Mouse (Mus musculus) hindbrain, embryonic 13.5 days (tissue): ENCODE measurements around the gene Rcan1. TPM values are rescaled to one million over a fixed set of nuclear protein-coding genes. Genes with fewer than 3 reads are reported as not detected.
A peak's percentile ranks its signal among the peaks of the same experiment; 100 is the strongest.

Experiments used
- ATAC-seq: fragments of 200-750 bp; cut with Nextera tagmentation; 2 replicates; pipeline ENCODE4 v1.8.0; 2017; ENCODE audit warnings: moderate TSS enrichment; ENCODE audit not compliant: low FRiP score
- H3K27ac ChIP-seq: fragments of 300-500 bp; sonication (generic); 2 replicates; pipeline ENCODE4 v1.5.1; 2015; ENCODE audit warnings: inconsistent platforms, mild to moderate bottlenecking, moderate library complexity
- H3K27me3 ChIP-seq: fragments of 300-500 bp; sonication (generic); 2 replicates; pipeline ENCODE4 v1.6.1; 2015; ENCODE audit warnings: mild to moderate bottlenecking, inconsistent platforms
- H3K36me3 ChIP-seq: fragments of 300-500 bp; sonication (generic); 2 replicates; pipeline ENCODE4 v1.6.1; 2015; ENCODE audit warnings: mild to moderate bottlenecking, inconsistent platforms
- H3K4me1 ChIP-seq: fragments of 300-500 bp; sonication (generic); replicated peaks from 2 replicates; pipeline ENCODE4 v1.6.1; 2015; ENCODE audit warnings: inconsistent platforms
- H3K4me2 ChIP-seq: fragments of 300-500 bp; sonication (generic); 2 replicates; pipeline ENCODE4 v1.6.1; 2015; ENCODE audit warnings: inconsistent platforms, mild to moderate bottlenecking, moderate library complexity
- H3K4me3 ChIP-seq: fragments of 300-500 bp; sonication (generic); 2 replicates; pipeline ENCODE4 v1.5.1; 2015; ENCODE audit warnings: mild to moderate bottlenecking, inconsistent platforms
- H3K9ac ChIP-seq: fragments of 300-500 bp; sonication (generic); 2 replicates; pipeline ENCODE4 v1.6.1; 2015; ENCODE audit warnings: mild to moderate bottlenecking, inconsistent platforms
- H3K9me3 ChIP-seq: fragments of 300-500 bp; sonication (generic); 2 replicates; pipeline ENCODE4 v1.6.1; 2016; ENCODE audit warnings: inconsistent platforms
- WGBS: fragments of 180-500 bp; shearing (Covaris S2); methylation state at CpG from one replicate; pipeline ENCODE4 v1.1.7; 2015; 5-methylcytosine and 5-hydroxymethylcytosine counted together
- polyA plus RNA-seq: library from polyadenylated mRNA; unstranded; fragments of >200 nt; fragmentation: Nextera tagmentation; extraction: Ambion mirVana; gene quantifications from 2 replicates; pipeline ENCODE4 v1.2.1, GENCODE M21; 2015

The Rcan1 gene
- polyA plus RNA-seq, 1 experiment from 2014 or later, result 56.5 TPM

DNA sequence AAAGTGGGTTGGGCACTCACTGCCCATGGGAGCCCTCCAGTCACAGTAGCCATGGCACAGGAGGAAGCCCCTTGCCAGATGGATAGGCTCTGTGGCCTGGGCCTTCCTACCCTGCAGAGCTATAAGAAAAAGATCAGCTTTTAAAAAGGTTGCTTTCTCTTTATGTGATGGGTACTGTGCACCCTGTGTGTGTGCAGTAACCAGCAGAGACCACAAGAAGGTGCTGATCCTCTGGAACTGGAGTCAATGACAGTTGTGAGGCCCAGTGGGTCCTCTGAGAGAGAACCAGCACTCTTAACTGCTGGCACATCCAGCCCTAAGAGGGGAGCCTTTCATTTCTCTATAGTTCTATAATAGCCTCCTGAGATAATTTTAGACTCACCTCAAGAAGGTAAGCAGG lies 87.3 kb downstream of the Rcan1 start:
- H3K4me3 ChIP-seq, result no peak overlapping the region
- H3K9me3 ChIP-seq, result no peaks in the 10 kb centered on the region
- no peak overlapping the region for H3K4me2 ChIP-seq
- no peaks in the 10 kb centered on the region for H3K36me3 ChIP-seq
- no peaks in the 10 kb centered on the region for H3K27me3 ChIP-seq
- H3K27ac ChIP-seq, result no peak overlapping the region
- peaks cover 13% of the 10 kb centered on the region; the same call in 1 of the 2 replicates for H3K4me1 ChIP-seq
- H3K9ac ChIP-seq, result no peak overlapping the region
- no peak for ATAC-seq

DNA sequence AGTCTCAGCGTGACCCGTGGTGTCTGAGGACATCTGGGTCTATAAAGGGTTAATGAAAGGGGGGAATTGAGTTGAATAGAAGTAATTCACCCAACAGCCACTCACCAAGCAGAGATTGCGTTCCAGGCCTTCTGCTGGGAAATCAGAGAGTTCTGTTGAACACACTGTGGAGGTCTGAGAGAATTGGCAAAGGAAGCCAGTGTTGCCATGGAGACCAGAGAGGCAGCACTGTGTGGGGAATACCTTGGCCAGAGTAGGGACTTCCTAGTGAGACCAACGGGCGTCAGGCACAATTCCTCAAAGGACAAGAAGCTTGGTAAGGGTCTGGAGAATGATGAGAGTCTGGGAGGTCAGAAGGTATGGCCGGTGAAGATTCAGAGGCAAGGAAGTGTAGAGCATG lies 88.2 kb downstream of the Rcan1 start:
- H3K4me1 ChIP-seq, result peaks cover 13% of the 10 kb centered on the region; the same call in 1 of the 2 replicates
- H3K27me3 ChIP-seq, result no peaks in the 10 kb centered on the region
- H3K27ac ChIP-seq, result peak overlapping the region; percentile 14; the same call in 1 of the 2 replicates
- H3K9me3 ChIP-seq, result no peaks in the 10 kb centered on the region
- peak; percentile 59; the same call in 1 of the 2 replicates for ATAC-seq
- no peak overlapping the region for H3K9ac ChIP-seq
- WGBS, result 44% methylated on average over 6 of the region's 6 CpGs
- H3K4me2 ChIP-seq, result no peak overlapping the region
- H3K4me3 ChIP-seq, result no peak overlapping the region
- H3K36me3 ChIP-seq, result no peaks in the 10 kb centered on the region

GRCm38 (mm10) chr16:92381092-92381491 lies 89.6 kb downstream of the Rcan1 start:
- Histone ChIP-seq H3K9me3 (no peaks in the 10 kb centered on the region), H3K4me1 (peaks cover 13% of the 10 kb centered on the region; the same call in 1 of the 2 replicates), H3K27me3 (no peaks in the 10 kb centered on the region), H3K4me3 (no peak overlapping the region), H3K9ac (no peak overlapping the region), H3K36me3 (no peaks in the 10 kb centered on the region), H3K4me2 (no peak overlapping the region), H3K27ac (no peak overlapping the region)
- ATAC-seq, result no peak
- 79% methylated on average over 6 of the region's 6 CpGs for WGBS

DNA sequence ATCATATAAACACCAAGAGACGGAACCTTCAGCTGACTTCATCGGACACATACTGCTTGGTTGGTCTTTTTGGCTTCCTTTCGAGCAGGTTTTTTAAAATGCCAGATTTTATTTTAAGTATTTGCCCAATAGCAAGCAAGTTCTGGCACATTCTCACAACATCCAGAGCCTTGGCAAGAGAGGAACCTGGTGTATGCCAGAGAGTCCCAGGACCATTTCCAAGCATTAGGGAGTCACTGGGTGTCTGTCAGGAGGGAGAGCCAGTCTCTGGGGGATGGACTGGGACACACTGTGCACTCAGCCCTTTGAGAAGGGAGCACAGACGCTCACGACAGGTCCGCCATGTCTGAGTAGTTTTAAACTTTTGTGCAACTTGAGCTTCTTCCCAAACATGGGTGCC lies 93.7 kb downstream of the Rcan1 start:
- Histone ChIP-seq H3K9ac (no peak overlapping the region), H3K36me3 (no peaks in the 10 kb centered on the region), H3K4me3 (no peak overlapping the region), H3K4me2 (no peak overlapping the region), H3K27ac (no peak overlapping the region), H3K9me3 (no peaks in the 10 kb centered on the region), H3K27me3 (no peaks in the 10 kb centered on the region), H3K4me1 (peaks cover 12% of the 10 kb centered on the region)
- ATAC-seq, result no peak
- 93% methylated on average over 6 of the region's 6 CpGs for WGBS

- Histone ChIP-seq H3K9ac (no peak overlapping the region), H3K27ac (no peak overlapping the region), H3K4me2 (no peak overlapping the region), H3K27me3 (no peaks in the 10 kb centered on the region), H3K4me1 (peaks cover 25% of the 10 kb centered on the region), H3K9me3 (no peaks in the 10 kb centered on the region), H3K36me3 (no peaks in the 10 kb centered on the region), H3K4me3 (no peak overlapping the region)
- ATAC-seq, result no peak
- 55% methylated on average over 5 of the region's 5 CpGs for WGBS
Measured at GRCm38 (mm10) chr16:92371623-92372022, 99.0 kb downstream of the Rcan1 start.

DNA sequence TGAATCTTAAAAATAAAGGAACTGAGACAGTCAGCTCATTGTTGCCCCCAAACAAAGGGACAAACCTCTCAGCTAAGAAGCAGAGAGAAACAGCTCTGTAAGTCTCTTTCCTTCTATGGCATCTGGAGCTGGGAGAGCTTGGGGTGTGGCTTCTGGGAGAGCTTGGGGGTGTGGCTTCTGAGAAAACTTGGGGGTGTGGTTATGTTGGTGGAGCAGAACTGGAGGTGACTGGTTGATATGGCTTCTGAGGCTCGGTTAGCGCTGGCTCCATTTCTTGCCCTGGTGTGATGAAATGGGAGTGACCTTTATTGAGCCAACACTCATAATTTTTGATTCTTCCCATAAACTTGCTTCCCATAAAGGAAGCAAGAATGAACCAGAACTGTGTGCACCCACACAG lies 101.4 kb downstream of the Rcan1 start:
- Histone ChIP-seq H3K9me3 (no peaks in the 10 kb centered on the region), H3K27me3 (no peaks in the 10 kb centered on the region), H3K4me2 (no peak overlapping the region), H3K9ac (no peak overlapping the region), H3K36me3 (no peaks in the 10 kb centered on the region), H3K4me1 (peaks cover 25% of the 10 kb centered on the region), H3K27ac (no peak overlapping the region), H3K4me3 (no peak overlapping the region)
- WGBS, result 70% methylated on average over 2 of the region's 2 CpGs
- no peak for ATAC-seq

DNA sequence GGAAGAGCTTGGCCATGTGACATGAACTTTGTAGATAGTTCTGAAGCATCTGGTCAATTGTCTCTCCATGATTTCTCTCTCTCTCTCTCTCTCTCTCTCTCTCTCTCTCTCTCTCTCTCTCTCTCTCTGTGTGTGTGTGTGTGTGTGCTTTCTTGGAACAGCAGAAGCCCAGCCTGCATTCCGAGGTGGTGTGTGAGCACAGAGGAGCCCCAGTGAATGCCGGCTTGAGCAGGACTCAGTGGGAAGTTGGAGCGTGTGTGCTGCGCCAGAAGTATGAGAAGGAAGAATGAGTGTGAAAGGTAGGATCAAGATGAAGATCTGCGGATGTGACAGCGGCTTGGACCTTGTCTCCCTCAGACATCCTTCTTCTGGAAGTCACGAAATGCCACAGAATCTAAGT lies 105.2 kb downstream of the Rcan1 start:
- H3K27me3 ChIP-seq, result no peaks in the 10 kb centered on the region
- no peak overlapping the region for H3K27ac ChIP-seq
- H3K36me3 ChIP-seq, result no peaks in the 10 kb centered on the region
- ATAC-seq, result no peak
- peaks cover 3% of the 10 kb centered on the region; the same call in 1 of the 2 replicates for H3K4me1 ChIP-seq
- no peak overlapping the region for H3K9ac ChIP-seq
- H3K9me3 ChIP-seq, result no peaks in the 10 kb centered on the region
- H3K4me2 ChIP-seq, result no peak overlapping the region
- H3K4me3 ChIP-seq, result no peak overlapping the region
- 47% methylated on average over 7 of the region's 7 CpGs for WGBS

GRCm38 (mm10) chr16:92360711-92361110 lies 110.0 kb downstream of the Rcan1 start:
- H3K9me3 ChIP-seq, result no peaks in the 10 kb centered on the region
- peaks cover 17% of the 10 kb centered on the region; the same call in 1 of the 2 replicates for H3K27me3 ChIP-seq
- no peaks in the 10 kb centered on the region for H3K36me3 ChIP-seq
- no peak overlapping the region for H3K4me2 ChIP-seq
- 81% methylated on average over 7 of the region's 7 CpGs for WGBS
- no peak overlapping the region for H3K4me3 ChIP-seq
- H3K27ac ChIP-seq, result no peak overlapping the region
- ATAC-seq, result no peak
- H3K4me1 ChIP-seq, result peaks cover 21% of the 10 kb centered on the region
- no peak overlapping the region for H3K9ac ChIP-seq

GRCm38 (mm10) chr16:92359229-92359628 lies 111.4 kb downstream of the Rcan1 start, which contains the start of gene Kcne1:
Kcne1 (minus strand) TSS chr16:92359468.
- 62% methylated on average over 9 of the region's 9 CpGs for WGBS
- ATAC-seq, result no peak
- no peak within 1 kb of the TSS for H3K9ac ChIP-seq

GRCm38 (mm10) chr16:92358734-92359133 lies 111.9 kb downstream of the Rcan1 start:
- no peak overlapping the region for H3K4me2 ChIP-seq
- no peak overlapping the region for H3K4me3 ChIP-seq
- peaks cover 20% of the 10 kb centered on the region; the same call in 1 of the 2 replicates for H3K27me3 ChIP-seq
- peaks cover 21% of the 10 kb centered on the region for H3K4me1 ChIP-seq
- H3K9ac ChIP-seq, result no peak overlapping the region
- no peaks in the 10 kb centered on the region for H3K9me3 ChIP-seq
- no peaks in the 10 kb centered on the region for H3K36me3 ChIP-seq
- H3K27ac ChIP-seq, result no peak overlapping the region
- WGBS, result 19% methylated on average over 9 of the region's 9 CpGs
- peak; percentile 55 for ATAC-seq

More at GRCm38 (mm10) chr16:92359229-92359628, 111.4 kb downstream of the Rcan1 start, which contains the start of gene Kcne1:
- Histone ChIP-seq H3K27me3 (peaks cover 20% of the 10 kb centered on the region; the same call in 1 of the 2 replicates), H3K27ac (no peak within 1 kb of the TSS), H3K4me2 (no peak within 1 kb of the TSS), H3K4me1 (peaks cover 21% of the 10 kb centered on the region), H3K9me3 (no peaks in the 10 kb centered on the region), H3K36me3 (no peaks in the 10 kb centered on the region), H3K4me3 (no peak within 1 kb of the TSS)

DNA sequence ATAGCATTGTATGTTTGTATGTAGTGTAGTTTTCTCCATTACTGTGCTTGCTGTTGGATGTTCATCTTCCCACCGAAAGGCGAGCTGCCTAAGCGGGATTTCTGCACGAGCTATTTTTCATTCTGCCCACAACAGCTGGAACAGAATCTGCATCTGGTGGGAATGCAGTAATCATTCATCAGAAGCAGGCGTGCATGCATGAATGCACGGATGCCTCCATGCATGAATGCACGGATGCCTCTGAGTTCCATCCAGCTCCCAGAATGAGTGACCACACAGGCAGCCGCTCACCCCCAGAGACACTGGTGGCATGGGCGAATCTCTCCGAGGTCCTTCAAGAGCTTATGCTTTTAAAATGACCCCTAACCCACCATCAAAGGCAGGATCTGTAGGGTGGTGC lies 113.1 kb downstream of the Rcan1 start:
- no peak for ATAC-seq

DNA sequence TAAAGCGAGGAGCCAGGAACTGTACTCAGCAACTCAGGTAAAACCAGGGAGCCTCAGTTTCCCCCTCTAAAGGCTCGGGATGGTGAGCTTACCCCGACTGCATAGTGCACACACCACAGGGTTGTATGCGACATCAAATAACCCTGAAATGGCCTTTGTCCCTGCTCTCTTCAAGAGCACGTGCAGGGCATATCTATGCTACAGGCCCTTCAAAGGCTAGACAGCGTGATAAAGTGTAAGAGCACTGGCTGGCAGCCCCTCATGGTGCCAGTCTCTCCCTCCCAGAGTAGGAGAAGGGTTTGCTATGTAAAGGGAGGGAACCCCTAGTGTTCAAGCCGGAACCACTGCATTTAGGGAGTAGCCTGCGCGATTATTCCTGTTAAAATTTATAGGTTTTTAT lies 113.6 kb downstream of the Rcan1 start:
- H3K27me3 ChIP-seq, result peaks cover 20% of the 10 kb centered on the region; the same call in 1 of the 2 replicates
- no peak overlapping the region for H3K4me2 ChIP-seq
- H3K27ac ChIP-seq, result no peak overlapping the region
- H3K9ac ChIP-seq, result no peak overlapping the region
- H3K4me3 ChIP-seq, result no peak overlapping the region
- H3K9me3 ChIP-seq, result no peaks in the 10 kb centered on the region
- ATAC-seq, result no peak
- H3K4me1 ChIP-seq, result peaks cover 21% of the 10 kb centered on the region
- 47% methylated on average over 9 of the region's 9 CpGs for WGBS
- H3K36me3 ChIP-seq, result no peaks in the 10 kb centered on the region

More for the DNA sequence above, 113.1 kb downstream of the Rcan1 start:
- Histone ChIP-seq H3K36me3 (no peaks in the 10 kb centered on the region), H3K4me2 (no peak overlapping the region), H3K9me3 (no peaks in the 10 kb centered on the region), H3K9ac (no peak overlapping the region), H3K27ac (no peak overlapping the region), H3K4me1 (peaks cover 21% of the 10 kb centered on the region), H3K4me3 (no peak overlapping the region), H3K27me3 (peaks cover 20% of the 10 kb centered on the region; the same call in 1 of the 2 replicates)
- 17% methylated on average over 10 of the region's 10 CpGs for WGBS

- Histone ChIP-seq H3K9me3 (no peaks in the 10 kb centered on the region), H3K36me3 (no peaks in the 10 kb centered on the region), H3K9ac (no peak overlapping the region), H3K27me3 (peaks cover 20% of the 10 kb centered on the region; the same call in 1 of the 2 replicates), H3K4me2 (no peak overlapping the region), H3K27ac (no peak overlapping the region), H3K4me3 (no peak overlapping the region), H3K4me1 (peaks cover 21% of the 10 kb centered on the region)
- 83% methylated on average over 11 of the region's 11 CpGs for WGBS
- ATAC-seq, result no peak
Measured at GRCm38 (mm10) chr16:92355982-92356381, 114.7 kb downstream of the Rcan1 start.
